Mouse (Mus musculus): ENCODE results near the gene Hoxb6.

DNA sequence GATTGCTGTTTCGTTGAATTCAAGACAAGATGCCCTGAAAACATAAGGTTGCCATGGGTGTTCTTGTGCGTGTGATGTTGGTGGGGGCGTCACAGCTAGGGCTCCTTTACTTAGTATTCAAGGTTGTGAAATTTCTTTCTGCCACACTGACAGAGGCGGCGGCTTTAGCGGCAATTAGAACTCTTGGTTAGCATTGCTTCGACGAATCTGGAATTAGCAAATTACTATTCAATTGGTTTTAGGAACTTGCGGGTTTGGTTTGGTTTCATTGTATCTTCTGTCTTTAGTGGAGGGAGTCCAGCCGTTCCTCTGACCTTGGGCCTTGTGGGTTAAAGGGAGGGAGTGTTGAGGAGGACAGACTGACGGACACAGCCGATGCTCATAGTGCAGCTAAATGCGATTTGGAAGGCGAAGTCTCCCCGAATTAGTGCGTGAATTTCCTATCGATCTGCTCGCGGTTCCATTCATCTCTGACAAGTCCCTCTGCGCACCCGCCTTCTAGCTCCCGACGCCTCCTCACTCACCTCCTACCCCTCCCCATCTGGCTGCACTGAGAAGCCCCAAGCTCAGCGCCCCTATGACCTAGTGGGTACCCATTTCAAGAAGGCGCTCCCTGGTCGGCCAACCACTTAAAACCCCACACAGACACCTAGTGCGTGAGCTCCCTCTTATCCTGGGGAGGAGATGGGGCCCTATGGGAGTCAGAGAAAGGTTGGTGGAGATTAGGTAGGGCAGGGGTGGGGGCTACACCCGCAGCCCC is 25.5 kb downstream of the Hoxb6 start, which contains the start of gene Hoxb4:
- TF ChIP-seq CTCF (IDR thresholded peaks at IDR 0.05; ENCODE audit: control insufficient read depth, insufficient read depth, low read length): no peak
- TF ChIP-seq POLR2A (IDR thresholded peaks at IDR 0.05; ENCODE audit: borderline replicate concordance, control insufficient read depth, low read depth, low read length): no peak
